Mouse (Mus musculus) spleen, postnatal 36 days (tissue): Measurements from ENCODE around the gene Dhrs11.
"Not testable (repeated sequence)": the region's sequence is repeated elsewhere in the genome, so short reads cannot be mapped to it uniquely, and the experiment has no call there.

Source experiments
- DNase-seq, 2 experiments: peaks; one replicate each; pipeline ENCODE4 v3.0.0; 2022; ENCODE audit warnings: low spot score in 2 of 2, mixed read lengths in 1 of 2

The Dhrs11 gene

DNA sequence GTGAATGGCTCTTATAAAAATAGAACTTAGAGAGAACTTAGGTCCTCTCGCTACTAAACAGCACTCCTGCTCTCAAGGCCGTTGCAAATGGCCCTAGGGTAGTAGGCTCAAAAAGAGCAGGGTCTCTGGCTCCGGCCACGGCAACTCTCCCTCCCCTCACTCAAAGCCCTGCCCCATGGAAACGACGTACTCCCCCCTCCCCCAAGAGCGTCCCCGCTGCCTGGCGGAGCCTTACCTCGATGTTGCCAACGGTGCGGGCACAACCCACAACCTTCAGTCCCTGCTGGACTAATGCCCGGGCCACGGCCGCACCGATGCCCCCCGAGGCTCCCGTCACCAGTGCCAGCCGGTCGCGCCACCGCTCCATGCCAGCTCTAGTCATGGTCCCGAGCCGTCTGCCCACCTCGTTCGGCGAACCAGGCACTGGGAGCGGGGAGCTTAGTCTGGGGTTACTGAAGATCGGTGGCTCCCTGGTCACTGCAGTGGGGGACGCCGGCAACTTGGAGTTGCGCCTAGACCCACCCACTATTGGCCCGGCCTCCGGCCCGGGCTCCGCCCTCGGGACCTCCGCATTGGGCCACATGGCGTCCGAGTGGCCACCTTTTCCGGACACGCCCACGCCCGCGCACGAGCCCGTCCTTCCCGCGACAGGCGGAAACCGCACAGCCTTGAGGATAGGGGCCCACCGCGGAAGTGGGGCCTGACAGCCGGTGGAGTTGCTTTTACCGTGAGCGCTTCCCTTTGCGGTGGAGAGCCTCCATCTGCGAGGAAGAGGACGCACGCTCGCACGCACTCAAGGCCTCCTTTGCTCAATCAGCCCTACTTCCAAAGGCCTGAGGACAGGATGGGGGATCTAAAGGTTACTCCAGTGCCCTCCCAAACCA, at the start of gene Dhrs11:
Dhrs11 (minus strand) TSS at position 479 of the 884 bp plus-strand sequence.
- DNase-seq = peak; percentile 95 to 96

DNA sequence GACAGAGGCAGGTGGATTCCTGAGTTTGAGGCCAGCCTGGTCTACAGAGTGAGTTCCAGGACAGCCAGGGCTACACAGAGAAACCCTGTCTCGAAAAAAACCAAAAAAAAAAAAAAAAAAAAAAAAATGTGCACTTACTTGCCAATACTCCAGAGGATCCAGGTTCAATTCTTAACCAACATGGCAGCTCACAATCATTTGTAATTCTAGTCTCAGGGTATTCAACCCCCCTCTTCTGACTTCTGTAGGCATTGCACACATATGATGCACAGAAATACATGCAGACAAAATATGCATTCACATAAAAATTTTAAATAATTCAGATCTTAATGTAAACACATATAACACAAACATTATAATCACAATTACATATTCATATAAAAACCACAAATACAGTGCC, 47.2 kb upstream of the Dhrs11 start:
- not testable (repeated sequence) for DNase-seq

DNA sequence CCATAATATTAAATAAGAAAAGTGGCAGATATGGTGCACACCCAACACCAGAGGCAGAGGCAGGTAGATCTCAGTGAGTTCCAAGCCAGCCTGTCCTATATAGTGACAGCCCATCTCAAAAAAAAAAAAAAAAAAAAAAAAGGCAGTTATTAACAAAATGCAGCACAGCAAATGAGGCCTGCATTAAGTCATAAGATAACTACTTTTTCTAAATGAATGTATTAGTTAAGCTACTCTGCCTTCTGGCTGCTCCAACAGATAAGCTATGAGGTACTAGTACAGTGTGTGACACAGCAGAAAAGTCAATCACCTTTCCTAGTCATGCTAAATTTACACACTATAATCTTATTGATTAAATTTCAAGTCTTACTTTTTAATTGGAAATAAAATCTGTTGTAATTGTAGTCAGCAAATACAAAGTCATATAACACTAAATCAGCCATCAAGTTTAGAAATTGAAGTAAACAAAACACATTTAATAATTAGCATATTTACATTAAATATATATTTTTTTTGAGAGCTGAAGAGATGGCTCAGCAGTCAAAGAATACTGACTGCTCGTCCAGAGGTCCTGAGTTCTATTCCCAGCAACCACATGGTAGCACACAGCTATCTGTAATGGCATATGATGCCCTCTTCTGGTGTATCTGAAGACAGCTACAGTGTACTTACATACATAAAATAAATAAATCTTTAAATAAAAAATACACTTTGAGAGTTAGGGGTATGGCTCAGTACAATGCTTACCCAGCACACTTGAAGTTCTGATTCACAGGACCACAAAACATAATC, 44.4 kb upstream of the Dhrs11 start:
- peak in 1 of 2 experiments; percentile 54 for DNase-seq

DNA sequence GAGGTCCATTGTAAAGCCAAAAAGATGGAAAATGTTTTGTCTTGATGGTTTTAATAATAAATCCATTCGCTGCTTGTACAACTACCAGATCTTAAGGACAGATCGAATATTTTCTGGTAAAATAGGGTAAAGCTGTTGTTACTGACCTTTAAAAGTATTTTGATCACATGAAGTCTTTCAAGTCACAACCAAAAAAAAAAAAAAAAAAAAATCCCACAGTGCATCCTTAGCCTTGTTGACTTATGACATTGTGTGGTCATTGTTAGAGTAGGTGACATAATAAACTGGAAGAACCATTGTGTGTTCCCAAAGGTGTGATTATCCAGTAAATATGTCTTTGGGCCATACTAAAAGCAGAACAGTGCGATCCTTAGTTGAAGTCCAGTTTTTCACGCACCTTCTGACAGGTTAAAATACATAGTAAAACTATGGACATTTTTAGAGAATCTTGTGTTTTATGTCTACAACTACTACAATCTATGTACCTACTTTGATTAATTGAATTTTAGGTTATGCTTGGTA, 42.8 kb upstream of the Dhrs11 start:
- no peak for DNase-seq

DNA sequence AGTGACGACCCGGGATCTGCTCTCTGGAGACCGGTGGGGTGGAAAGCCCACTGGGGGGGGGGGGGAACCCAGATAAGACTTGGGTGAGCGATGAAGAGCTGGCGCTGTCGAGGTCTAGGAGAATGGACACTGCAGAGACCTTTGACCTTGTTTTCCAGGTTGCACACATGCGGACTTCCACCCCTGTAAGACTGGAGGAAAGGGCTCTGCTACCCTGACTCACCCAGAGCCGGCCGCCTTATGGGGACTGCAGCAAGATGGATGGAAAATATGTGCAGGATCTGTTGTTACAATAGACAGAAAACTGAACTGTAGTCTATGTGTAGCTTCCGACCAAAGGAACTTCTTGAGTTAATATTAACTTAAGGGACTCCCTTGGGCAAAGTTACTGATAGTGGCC, 42.3 kb upstream of the Dhrs11 start:
- no peak for DNase-seq

DNA sequence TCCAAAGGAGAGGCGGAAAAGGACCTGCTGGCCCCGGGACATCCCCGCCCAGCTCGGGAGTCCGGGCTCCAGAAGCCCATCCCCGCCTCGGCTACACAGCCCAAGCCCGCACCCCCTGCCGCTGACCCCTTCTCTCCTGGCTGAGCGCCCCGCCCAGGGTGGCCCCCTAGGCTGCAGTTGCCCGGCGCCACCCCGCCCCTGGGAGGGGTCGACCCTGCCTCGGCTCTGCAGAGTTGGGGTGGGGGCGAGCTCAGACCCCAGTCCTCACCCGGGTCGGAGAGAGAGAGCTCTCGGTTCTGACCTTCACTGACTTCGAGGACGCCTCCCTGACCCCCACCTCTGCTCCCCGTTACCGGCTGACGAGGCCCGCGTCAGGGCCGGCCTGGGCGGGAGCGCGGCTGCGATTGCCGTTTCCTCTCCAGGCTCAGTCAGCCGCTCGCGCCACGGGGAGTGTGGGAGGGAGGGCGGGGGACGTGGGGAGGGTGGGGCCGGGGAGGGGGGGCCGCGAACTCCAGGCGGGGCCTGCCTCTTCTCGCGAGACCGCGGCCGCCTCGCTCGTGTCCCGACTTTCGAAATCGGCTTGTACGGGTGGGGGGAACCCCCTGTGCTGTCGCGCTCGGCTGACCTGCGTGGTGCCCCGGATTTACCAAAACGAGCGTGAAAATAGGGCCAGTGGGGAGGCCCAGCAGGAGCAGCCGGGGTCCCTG, 41.7 kb upstream of the Dhrs11 start, which contains the start of gene Ggnbp2:
Ggnbp2 (minus strand) TSS at position 481 of the 707 bp plus-strand sequence.
- peak; percentile 95 to 96 for DNase-seq

DNA sequence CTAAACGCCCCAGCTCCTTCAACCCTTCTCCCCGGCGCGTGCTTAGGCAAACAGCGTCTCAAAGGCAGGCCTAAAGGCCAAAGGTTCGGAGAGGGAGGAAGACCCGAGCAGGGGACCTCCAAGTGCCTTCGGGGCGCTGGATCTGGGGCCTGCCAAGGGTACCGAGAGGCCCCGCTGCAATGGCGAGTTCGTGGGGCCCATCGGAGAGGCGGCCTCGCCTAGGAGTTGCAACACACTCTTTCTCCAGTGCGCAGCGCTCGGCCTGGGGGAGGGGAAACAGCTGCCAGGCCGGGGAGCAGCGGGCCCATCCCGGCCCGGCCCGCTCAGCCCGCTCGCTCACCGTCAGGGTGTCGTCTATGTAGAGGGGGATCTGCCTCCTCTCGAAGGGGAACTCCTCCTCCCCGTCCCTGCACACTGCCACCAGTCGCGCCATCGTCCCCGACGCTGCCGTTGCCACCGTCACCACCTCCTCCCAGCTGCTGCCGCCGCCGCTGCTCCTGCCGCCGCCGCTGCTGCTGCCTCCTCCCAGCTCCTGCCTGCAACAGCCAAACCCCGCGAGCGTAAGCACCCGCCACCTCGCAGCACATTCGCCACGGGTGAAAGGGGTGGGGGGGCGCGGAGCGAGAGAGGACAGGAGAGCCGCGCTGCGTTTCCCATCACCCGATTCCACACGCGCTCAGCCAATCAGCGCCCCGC, 40.9 kb upstream of the Dhrs11 start:
- peak; percentile 91 to 94 for DNase-seq

DNA sequence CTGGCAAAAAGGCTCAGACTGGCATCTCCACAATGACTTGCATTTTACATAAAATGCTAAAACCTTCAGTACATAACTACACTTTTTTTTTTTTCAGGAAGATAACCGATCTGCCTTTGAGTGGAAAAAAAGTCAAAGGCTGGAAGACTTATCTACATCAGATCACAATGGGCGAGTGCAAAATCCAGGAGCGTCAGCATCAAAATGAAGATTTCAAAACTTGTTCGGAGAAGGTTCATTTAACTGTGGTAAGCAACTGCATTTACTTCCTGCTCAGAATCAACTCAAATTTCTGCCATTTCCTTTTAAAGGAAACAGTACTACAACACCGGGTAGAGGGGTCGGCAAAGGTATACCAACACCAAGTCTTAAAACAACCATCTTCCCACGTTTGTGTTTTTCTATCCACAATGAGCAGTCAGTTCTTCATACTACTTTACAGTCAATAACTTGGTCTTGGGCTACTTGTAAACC, 40.0 kb upstream of the Dhrs11 start:
- DNase-seq = peak in 1 of 2 experiments; percentile 23

DNA sequence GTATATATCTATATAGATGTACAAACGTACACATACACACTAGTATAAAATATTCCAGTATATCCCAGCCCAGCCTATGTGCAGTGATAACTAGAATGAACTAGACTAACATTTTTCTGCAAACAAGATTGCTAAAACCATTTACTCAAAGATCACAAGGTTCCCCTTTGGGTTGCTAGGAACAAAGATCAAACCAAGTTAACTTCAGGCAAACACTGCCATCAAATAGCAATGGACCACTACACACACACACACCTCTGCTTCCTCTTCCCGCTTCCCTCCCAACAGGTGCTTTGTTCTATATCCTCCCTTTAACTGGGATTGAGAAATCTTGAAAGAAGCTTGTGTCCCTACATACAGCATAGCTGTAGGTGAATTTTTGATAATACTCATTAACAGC, 38.8 kb upstream of the Dhrs11 start:
- no peak for DNase-seq

DNA sequence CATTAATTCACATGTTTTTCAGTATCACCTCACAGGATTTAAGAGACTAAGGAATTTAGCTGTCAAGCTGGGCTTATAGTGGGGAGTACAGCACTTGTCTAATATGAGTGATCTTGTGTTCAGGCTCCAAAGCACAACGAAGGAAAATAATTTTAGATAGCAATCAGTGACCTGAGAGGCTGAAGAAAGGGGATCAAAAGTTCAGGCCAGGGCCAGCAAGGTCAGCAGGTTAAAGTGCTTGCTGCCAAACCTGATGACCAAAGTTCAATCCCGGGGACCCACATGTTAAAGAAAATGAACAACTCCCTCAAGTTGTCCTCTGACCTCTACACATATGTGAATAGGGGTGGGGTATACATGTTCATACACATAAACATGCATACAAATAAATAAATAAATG, 36.5 kb upstream of the Dhrs11 start:
- no peak for DNase-seq

DNA sequence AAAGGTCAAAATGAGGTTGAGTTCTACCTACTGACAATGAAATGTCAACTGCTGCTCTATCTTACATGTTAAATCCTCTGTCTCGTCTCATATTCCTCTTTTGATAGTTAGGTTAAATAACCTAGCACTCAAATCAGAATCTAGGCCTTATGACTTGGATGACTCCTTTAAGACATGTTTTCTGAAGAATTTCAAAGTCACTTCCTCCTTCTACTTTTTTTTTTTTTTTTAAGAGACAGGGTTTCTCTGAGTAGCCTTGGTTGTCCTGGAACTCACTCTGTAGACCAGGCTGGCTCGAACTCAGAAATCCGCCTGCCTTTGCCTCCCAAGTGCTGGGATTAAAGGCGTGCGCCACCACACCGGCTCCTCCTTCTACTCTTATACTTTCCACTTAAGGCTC, 26.5 kb upstream of the Dhrs11 start:
- DNase-seq = no peak

DNA sequence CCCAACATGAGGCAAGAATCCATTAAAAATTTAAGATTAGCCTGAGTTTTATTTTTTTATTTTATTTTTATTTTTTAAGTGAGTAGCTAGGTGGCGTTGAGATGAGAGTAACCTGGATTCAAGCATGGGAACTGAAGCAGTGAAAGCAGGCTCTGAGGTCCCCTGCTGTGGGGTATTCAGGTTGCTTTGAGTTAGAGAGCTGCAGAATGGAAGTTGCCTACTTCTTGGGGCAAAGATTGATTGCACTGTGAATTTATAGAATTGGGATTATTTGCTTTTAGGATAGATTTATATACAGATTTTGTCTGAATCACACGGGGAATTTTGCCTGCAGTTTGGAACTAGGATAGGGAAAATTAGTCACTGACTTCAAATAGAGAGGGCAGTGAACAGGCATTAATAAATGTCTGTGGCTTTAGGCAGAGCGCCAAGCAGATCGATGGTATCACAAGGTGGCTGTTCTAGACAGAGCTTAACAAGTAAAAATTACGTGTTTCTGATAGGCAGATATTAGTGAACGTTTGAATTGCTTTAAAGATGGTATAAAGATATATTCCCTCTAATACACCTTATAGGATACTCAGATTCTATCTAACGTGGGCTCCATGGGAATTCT, 18.8 kb upstream of the Dhrs11 start:
- no peak for DNase-seq

DNA sequence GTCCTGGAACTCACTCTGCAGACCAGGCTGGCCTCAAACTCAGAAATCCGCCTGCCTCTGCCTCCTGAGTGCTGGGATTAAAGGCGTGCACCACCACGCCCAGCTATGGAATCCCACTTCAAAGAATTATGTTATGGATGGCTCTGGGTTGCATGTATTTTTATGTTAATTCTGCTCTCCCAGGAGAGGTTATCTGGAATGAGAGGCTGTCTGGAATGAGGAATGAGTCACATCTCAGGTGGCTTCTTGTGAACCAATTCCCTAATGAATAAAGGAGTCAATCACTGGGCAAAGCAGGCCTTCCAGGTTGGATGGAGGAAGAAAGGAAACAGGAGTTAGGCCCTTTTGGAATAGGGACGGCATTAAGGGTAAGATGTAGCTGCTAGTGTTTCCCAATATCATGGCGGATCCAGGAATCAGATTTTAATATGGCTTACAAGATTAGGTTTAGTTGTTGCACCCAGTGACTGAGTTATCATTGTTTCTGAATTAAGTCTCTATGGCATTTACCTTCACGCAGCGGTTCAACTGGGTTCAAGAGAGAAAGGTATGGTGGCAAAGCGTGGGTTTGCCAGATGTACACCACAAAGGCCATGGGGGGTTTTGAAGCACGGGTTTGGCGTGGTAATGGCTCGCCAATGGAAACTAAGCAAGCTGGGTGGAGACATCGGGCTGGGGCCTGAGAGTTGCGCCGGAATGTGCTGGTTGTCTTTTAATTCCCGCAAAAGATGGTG, 18.1 kb upstream of the Dhrs11 start:
- no peak for DNase-seq

DNA sequence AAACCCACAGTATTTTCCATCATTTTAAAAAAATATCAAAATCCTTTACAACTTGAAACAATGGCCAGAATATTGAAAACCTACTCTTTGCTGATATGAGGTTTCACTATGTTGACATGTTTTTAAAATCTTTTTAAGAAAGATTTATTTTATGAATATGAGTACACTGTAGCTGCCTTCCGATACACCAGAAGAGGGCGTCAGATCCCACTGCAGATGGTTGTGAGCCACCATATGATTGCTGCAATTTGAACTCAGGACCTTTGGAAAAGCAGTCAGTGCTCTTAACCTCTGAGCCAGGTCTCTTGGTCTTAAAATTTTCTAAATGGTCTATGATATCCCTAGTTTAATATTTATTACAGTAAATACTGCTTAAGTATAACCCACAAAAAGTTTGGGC, 10.5 kb upstream of the Dhrs11 start:
- DNase-seq = no peak

DNA sequence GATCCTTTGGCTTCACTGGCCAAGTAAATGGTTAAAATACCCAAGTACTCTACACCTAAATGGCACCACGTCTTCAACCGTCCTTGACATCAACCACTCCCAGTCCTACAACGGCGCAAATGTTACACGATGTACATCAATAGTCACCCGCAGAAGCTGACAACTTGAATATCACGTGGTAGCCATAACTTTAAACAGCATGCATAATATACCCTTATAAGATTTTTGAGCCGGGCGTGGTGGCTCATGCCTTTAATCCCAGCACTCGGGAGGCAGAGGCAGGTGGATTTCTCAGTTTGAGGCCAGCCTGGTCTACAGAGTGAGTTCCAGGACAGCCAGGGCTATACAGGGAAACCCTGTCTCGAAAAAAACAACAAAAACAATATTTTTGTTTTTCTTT, 701 bp upstream of the Dhrs11 start:
- DNase-seq = not testable (repeated sequence)

DNA sequence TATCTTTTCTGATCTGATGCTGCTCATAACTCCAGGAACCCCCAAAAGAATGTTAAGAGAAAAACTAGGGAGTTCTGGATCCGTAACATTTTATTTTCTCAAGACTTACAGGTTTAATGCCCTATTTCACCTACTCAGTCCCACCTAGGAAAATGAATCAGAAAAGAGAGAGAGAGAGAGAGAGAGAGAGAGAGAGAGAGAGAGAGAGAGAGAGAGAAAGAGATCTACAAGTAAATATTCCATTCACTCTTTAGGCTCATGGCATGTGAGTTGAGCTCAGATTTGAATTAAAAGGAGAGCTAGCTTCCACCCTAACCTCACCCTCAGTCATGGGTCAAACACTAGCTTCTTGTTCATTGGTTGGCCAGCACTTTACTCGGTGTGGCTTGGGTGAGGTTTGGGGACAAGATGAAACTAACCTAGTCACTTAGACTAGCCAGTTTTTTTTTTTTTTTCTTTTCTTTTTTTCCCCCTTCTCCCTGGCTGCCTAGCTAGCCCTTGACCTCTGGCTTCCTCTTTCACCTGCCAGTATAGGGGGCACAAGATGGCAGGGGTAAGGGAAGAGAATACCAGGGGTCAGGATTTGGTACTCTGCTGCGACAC, 792 bp downstream of the Dhrs11 start:
- no peak for DNase-seq

DNA sequence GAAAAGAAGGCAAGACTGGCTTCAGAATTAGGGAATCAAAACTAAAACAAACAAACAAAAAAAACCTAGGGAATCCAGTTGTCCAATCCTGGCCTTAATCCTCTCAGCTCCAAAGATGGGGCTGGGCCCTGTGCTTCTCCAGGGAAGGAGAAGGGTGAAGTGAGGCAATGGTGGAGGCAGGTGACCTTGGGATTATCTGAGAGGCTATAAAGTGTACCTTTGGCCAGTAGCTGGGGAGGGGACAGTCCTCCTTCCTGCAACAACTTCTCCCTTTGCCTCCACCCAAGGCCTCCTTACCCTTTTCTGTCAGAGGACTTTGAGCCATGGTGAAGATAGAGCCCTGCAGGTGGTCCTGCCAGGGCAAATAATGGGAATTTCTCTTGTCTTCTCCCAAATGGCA, 1.3 kb downstream of the Dhrs11 start:
- no peak for DNase-seq

DNA sequence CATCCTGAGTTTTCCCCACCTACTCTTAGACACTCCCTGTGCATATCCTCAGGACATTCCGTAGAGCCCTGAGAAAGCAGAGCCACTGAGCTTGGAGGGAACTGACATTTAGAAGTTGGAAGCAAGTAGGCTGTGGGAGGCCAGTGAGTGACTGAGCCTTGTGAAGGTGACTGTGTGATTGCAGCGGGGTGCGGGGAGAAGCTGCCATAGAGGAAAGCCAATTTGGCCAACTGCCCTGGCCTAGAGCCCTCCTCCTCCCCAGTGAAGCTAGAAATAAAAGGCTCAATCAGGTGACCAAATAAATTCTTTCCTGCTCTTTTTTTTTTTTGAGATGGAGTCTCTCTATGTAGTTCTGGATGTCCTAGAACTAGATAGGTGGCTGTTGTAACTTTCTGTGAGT, 2.6 kb downstream of the Dhrs11 start:
- no peak for DNase-seq

DNA sequence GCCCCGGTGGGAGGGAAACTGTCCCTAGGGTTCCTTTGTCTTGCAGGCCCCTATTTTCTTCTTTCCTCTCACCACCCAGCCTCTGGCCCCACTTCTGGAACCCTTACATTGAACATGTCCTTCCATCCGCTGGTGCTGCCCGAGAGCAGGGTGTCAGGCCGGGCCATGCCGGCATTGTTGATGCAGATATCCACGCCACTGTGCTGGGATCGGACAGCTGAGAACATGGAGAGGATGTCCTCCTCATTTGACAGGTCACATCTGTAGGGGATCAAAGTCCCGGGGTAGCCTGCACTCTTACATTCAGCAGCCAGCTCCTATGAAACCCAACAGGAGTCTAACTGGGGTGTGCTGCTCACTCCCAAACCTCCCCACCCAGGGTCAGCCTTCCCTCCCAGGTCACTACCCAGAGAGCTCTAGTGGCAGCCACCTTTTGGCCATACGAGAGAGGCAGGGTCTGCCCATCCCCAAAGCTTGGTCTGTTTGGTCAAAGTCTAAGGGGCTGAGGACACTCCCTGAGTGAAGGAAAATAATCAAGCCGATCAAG, 3.5 kb downstream of the Dhrs11 start:
- no peak for DNase-seq
